Mouse (Mus musculus): Measurements from ENCODE around the gene Pim1.
A peak's percentile ranks its signal among the peaks of the same experiment; 100 is the strongest.

DNA sequence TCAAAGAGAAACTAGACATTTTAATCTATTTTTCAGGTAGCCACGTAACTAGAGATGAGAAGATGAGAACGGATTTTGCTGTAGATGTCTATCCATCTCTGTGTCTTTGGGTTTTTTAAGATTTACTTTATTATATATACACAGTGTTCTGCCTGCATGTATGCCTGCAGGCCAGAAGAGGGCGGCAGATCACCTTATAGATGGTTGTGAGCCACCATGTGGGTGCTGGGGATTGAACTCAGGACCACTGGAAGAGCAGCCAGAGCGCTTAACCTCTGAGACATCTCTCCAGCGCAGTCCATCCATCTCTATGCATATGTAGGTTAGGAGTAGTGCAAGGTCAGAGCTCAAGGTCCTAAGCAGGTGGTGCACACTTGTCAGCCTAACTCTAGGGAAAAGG is 13.1 kb downstream of the Pim1 start:
- TF ChIP-seq CTCF (IDR thresholded peaks at IDR 0.05; ENCODE audit: low read depth) = peak; percentile 55
- no peak for TF ChIP-seq EP300 (IDR thresholded peaks at IDR 0.05; ENCODE audit: low read depth)

Data from liver, postnatal 0 days (tissue).